26 mouse cellular contexts compared by ENCODE assay signal in genomic region chr2:122809027-122809426, GRCm38 (mm10). TPM values are rescaled to one million over a fixed set of nuclear protein-coding genes. Genes with fewer than 3 reads are reported as not detected.
DNase-seq lines count a peak whose midpoint lies in the region; ATAC-seq and TF ChIP-seq lines count a peak whose summit lies in the region.
"Had no signal": no experiment of that assay in that cellular context is flagged by ENCODE, and none has a peak within 500 bp of the region (broad histone marks: within the 10 kb centered on the region; RNA-seq: fewer than 3 reads in every experiment).

No protein-coding gene starts in this region.

- no peak overlapping the region for H3K27ac ChIP-seq in kidney, embryonic 15.5 days
- H3K27ac ChIP-seq: forebrain, embryonic 10.5 days; forebrain, embryonic 13.5 days; heart, embryonic 15.5 days; hindbrain, embryonic 10.5 days; hindbrain, embryonic 13.5 days had no signal

- no peaks in the 10 kb centered on the region for H3K9me3 ChIP-seq in kidney, embryonic 15.5 days (replicated peaks)
- H3K9me3 ChIP-seq: forebrain, embryonic 10.5 days; forebrain, embryonic 13.5 days; heart, embryonic 12.5 days; heart, embryonic 15.5 days; hindbrain, embryonic 10.5 days; hindbrain, embryonic 13.5 days had no signal

- no peak overlapping the region for H3K9ac ChIP-seq in kidney, embryonic 15.5 days
- H3K9ac ChIP-seq: forebrain, embryonic 13.5 days; heart, embryonic 12.5 days; heart, embryonic 15.5 days; hindbrain, embryonic 13.5 days had no signal

- WGBS in kidney, embryonic 15.5 days, result 87% methylated on average over 4 of the region's 4 CpGs

- in situ Hi-C loops in Patski (cut with MboI; ENCODE audit: low pct_unique_long_range_greater_than_20kb), result no loop called here

- no peak overlapping the region for H3K4me2 ChIP-seq in kidney, embryonic 15.5 days
- H3K4me2 ChIP-seq: forebrain, embryonic 13.5 days; heart, embryonic 12.5 days; heart, embryonic 15.5 days; hindbrain, embryonic 13.5 days had no signal

- TF ChIP-seq CTCF in Patski (IDR thresholded peaks at IDR 0.05), result no peak

- H3K36me3 ChIP-seq in kidney, embryonic 15.5 days, result no peaks in the 10 kb centered on the region
- H3K36me3 ChIP-seq: forebrain, embryonic 10.5 days; heart, embryonic 12.5 days; heart, embryonic 15.5 days; hindbrain, embryonic 10.5 days; hindbrain, embryonic 13.5 days had no signal

- H3K4me1 ChIP-seq in kidney, embryonic 15.5 days, result no peaks in the 10 kb centered on the region
- H3K4me1 ChIP-seq: forebrain, embryonic 10.5 days; forebrain, embryonic 13.5 days; heart, embryonic 12.5 days; heart, embryonic 15.5 days; hindbrain, embryonic 10.5 days; hindbrain, embryonic 13.5 days had no signal

- DNase-seq in kidney, adult 9 months, result peak; percentile 29
- DNase-seq in Muller cell, postnatal 12 days (ENCODE audit: inconsistent ontology term), result peak; percentile 17
- DNase-seq in Patski (ENCODE audit: low read depth, low spot score), result peak; percentile 17
- peak; percentile 48 for DNase-seq in retina, postnatal 1 day
- DNase-seq in layer of hippocampus, adult 9-10 months (ENCODE audit: low spot score), result no peak
- DNase-seq: adrenal gland, postnatal 10 days; adrenal gland, postnatal 36 days; cerebellum, adult 11-12 months; cerebellum, adult 8-10 months; cerebellum, postnatal 10 days; cerebellum, postnatal 36 days; embryo, embryonic 11 days; gastrocnemius, postnatal 10 days; gastrocnemius, postnatal 36 days; heart, postnatal 10 days; heart, postnatal 36 days had no signal

- no peaks in the 10 kb centered on the region for H3K27me3 ChIP-seq in kidney, embryonic 15.5 days
- no peaks in the 10 kb centered on the region for H3K27me3 ChIP-seq in Patski
- H3K27me3 ChIP-seq: forebrain, embryonic 13.5 days; heart, embryonic 12.5 days; heart, embryonic 15.5 days; hindbrain, embryonic 13.5 days had no signal

- CTCF ChIA-PET in Patski (lab: Charles Lee), result interaction anchor here (1.8 kb wide), 1 partner anchor 17 kb away, joined by 4 read pairs; no protein-coding TSS in a partner anchor

- ATAC-seq in kidney, embryonic 15.5 days (replicated peaks; ENCODE audit: low FRiP score), result no peak
- ATAC-seq in Patski, result peak; percentile 95
- ATAC-seq: CD4-positive, CD25-positive, alpha-beta regulatory T cell, adult 4 months; forebrain, embryonic 13.5 days; forebrain, embryonic 16.5 days; hindbrain, embryonic 16.5 days had no signal

- POLR2A ChIA-PET in Patski (lab: Charles Lee), result no interaction called here

- no peak overlapping the region for H3K4me3 ChIP-seq in kidney, embryonic 15.5 days (replicated peaks)
- H3K4me3 ChIP-seq: forebrain, embryonic 10.5 days; forebrain, embryonic 13.5 days; heart, embryonic 12.5 days; heart, embryonic 15.5 days; hindbrain, embryonic 10.5 days; hindbrain, embryonic 13.5 days had no signal

RNA-seq across cellular contexts. Expression of gene Sqor, which starts 44.0 kb away (rescaled TPM):
- 13.0 and 14.9 TPM in 2 replicates for polyA plus RNA-seq in kidney, embryonic 15.5 days (2015; fragmentation: Nextera tagmentation; extraction: Ambion mirVana)
- 11.4 TPM for polyA plus RNA-seq in Patski (2021)
